Mouse (Mus musculus) forebrain, embryonic 12.5 days (tissue): ENCODE results near the gene Dlst. TPM values are rescaled to one million over a fixed set of nuclear protein-coding genes. Genes with fewer than 3 reads are reported as not detected.
A peak's percentile ranks its signal among the peaks of the same experiment; 100 is the strongest.
"Not testable (repeated sequence)": the region's sequence is repeated elsewhere in the genome, so short reads cannot be mapped to it uniquely, and the experiment has no call there.

Source experiments
- ATAC-seq: fragments of 200-750 bp; cut with Nextera tagmentation; 2 replicates; pipeline ENCODE4 v1.8.0; 2017; ENCODE audit warnings: moderate TSS enrichment; ENCODE audit not compliant: low FRiP score
- H3K27ac ChIP-seq: fragments of 300-500 bp; sonication (generic); 2 replicates; pipeline ENCODE4 v1.5.1; 2016; ENCODE audit warnings: mild to moderate bottlenecking
- H3K27me3 ChIP-seq: fragments of 300-500 bp; sonication (generic); 2 replicates; pipeline ENCODE4 v1.6.1; 2016; ENCODE audit warnings: mild to moderate bottlenecking
- H3K36me3 ChIP-seq: fragments of 300-500 bp; sonication (generic); replicated peaks from 2 replicates; pipeline ENCODE4 v1.6.1; 2016; ENCODE audit warnings: mild to moderate bottlenecking
- H3K4me1 ChIP-seq: fragments of 300-500 bp; sonication (generic); 2 replicates; pipeline ENCODE4 v1.6.1; 2016
- H3K4me2 ChIP-seq: fragments of 300-500 bp; sonication (generic); 2 replicates; pipeline ENCODE4 v1.6.1; 2016; ENCODE audit warnings: mild to moderate bottlenecking, moderate library complexity
- H3K4me3 ChIP-seq: fragments of 300-500 bp; sonication (generic); replicated peaks from 2 replicates; pipeline ENCODE4 v1.5.1; 2016; ENCODE audit warnings: mild to moderate bottlenecking
- H3K9ac ChIP-seq: fragments of 300-500 bp; sonication (generic); 2 replicates; pipeline ENCODE4 v1.6.1; 2016; ENCODE audit warnings: mild to moderate bottlenecking
- H3K9me3 ChIP-seq: fragments of 300-500 bp; sonication (generic); 2 replicates; pipeline ENCODE4 v1.6.1; 2016
- WGBS: fragments of 180-500 bp; shearing (Covaris S2); methylation state at CpG from one replicate; pipeline ENCODE4 v1.1.7; 2016; 5-methylcytosine and 5-hydroxymethylcytosine counted together
- polyA plus RNA-seq: library from polyadenylated mRNA; unstranded; fragments of >200 nt; fragmentation: Nextera tagmentation; extraction: Ambion mirVana; gene quantifications from 2 replicates; pipeline ENCODE4 v1.2.1, GENCODE M21; 2016

Gene Dlst
- polyA plus RNA-seq, 1 experiment from 2014 or later = 109 TPM

DNA sequence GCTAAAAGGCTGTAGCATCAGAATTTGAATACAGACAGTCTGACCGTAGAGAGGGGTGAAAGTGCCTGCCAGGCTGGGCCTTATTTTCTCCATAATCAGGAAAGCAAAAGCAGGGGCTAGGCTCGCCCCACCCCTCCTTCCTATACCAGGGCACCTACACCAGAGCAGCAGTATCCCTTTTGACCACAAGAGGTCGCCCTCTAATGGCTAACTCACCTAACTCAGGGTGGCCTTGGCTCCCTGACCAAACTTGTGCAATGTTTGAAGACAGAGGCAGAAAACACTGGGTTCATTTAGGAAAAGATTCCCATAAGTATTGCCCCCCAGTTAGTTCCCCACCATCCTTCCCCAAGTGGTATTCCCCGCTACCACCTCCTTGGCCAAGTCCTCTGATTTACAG is 32.2 kb downstream of the Dlst start:
- Histone ChIP-seq H3K9me3 (no peaks in the 10 kb centered on the region), H3K4me1 (no peaks in the 10 kb centered on the region), H3K36me3 (no peaks in the 10 kb centered on the region), H3K27me3 (peaks cover 21% of the 10 kb centered on the region), H3K9ac (no peak overlapping the region), H3K27ac (no peak overlapping the region), H3K4me3 (no peak overlapping the region), H3K4me2 (no peak overlapping the region)
- 15% methylated on average over 4 of the region's 4 CpGs for WGBS
- ATAC-seq = peak; percentile 67; the same call in 1 of the 2 replicates

DNA sequence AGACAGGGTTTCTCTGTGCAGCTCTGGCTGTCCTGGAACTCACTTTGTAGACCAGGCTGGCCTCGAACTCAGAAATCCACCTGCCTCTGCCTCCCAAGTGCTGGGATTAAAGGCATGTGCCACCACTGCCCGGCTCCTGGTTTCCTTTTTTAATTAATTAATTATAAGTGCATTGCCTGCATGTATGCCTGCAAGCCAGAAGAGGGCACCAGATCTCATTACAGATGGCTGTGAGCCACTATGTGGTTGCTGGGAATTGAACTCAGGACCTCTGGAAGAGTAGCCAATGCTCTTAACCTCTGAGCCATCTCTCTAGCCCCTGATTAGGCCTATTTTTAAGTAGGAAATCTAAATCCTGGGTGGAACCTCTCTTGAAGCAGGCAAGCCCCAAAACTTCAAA is 33.6 kb downstream of the Dlst start:
- not testable (repeated sequence) for H3K9ac ChIP-seq, H3K4me3 ChIP-seq, H3K27ac ChIP-seq, H3K4me1 ChIP-seq, ATAC-seq, H3K4me2 ChIP-seq, H3K36me3 ChIP-seq, H3K9me3 ChIP-seq
- 68% methylated on average over 2 of the region's 2 CpGs for WGBS
- peaks cover 18% of the 10 kb centered on the region for H3K27me3 ChIP-seq

DNA sequence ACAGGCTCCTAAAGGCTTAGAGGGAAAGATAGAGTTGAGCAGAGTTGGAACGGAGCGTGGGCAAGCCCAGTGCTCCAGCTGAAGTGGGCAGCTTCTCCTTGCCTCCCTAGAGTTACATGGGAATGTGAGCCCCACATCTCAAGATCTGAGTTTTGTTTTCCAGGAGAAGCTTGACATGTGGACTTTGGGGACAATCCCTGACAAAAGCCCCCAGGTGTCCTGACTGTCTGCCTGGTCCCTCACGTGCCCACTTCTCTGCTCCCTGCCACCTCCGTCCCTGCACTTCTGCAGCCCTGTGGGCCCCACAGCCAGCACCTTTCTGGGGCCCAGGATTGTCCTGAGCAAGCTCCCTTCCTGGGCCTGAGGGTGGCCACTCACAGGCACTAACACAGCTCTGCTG is 34.2 kb downstream of the Dlst start:
- no peak for ATAC-seq
- 92% methylated on average over 4 of the region's 4 CpGs for WGBS
- H3K4me2 ChIP-seq = no peak overlapping the region
- no peaks in the 10 kb centered on the region for H3K9me3 ChIP-seq
- no peaks in the 10 kb centered on the region for H3K36me3 ChIP-seq
- H3K27me3 ChIP-seq = peaks cover 20% of the 10 kb centered on the region
- H3K27ac ChIP-seq = no peak overlapping the region
- no peaks in the 10 kb centered on the region for H3K4me1 ChIP-seq
- H3K9ac ChIP-seq = no peak overlapping the region
- no peak overlapping the region for H3K4me3 ChIP-seq

DNA sequence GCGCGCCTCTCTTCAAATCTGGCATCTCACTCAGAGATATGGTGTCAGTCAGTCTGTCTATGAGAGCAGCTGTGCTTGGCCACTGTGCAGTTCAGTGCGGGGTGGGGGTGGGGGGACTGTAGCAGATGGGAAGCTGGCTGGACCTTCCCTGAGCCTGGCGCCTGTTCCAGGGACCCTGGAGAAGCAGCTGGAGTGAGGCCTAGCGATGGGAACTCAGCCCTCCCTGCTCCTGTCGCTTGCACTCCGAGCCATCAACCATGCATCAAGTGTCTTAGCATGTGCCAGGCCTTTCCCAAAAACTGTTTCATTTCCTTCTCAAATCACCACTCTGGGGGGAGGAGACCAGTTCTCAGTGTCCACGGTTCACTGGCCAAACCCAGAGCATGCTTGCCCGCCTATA is 35.0 kb downstream of the Dlst start:
- H3K9ac ChIP-seq = no peak overlapping the region
- no peak overlapping the region for H3K4me3 ChIP-seq
- no peaks in the 10 kb centered on the region for H3K36me3 ChIP-seq
- H3K27ac ChIP-seq = no peak overlapping the region; the same call in 1 of the 2 replicates
- H3K4me1 ChIP-seq = peaks cover 5% of the 10 kb centered on the region; the same call in 1 of the 2 replicates
- peaks cover 22% of the 10 kb centered on the region for H3K27me3 ChIP-seq
- H3K9me3 ChIP-seq = no peaks in the 10 kb centered on the region
- ATAC-seq = no peak
- 78% methylated on average over 9 of the region's 9 CpGs for WGBS
- no peak overlapping the region for H3K4me2 ChIP-seq

DNA sequence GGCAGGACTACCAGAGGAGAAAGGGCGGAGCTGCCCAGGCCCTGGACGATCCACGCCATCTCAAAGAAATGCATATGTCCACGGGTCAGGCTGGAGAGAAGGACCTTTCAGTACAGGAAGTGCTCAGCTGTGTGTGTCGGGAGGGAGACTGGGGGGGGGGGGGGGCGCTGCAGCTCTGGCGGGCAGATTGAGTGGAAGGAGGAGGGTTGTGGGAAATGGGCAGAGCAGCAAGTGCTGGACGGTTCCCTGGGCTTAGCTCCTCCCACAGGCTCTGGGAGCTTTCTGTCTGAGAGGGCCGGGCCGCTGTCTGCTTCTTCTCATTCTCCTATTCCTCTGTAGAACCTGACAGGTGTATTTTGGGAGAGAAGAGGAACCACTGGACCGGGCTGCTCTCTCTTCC is 35.7 kb downstream of the Dlst start:
- 41% methylated on average over 6 of the region's 11 CpGs for WGBS
- ATAC-seq = no peak

DNA sequence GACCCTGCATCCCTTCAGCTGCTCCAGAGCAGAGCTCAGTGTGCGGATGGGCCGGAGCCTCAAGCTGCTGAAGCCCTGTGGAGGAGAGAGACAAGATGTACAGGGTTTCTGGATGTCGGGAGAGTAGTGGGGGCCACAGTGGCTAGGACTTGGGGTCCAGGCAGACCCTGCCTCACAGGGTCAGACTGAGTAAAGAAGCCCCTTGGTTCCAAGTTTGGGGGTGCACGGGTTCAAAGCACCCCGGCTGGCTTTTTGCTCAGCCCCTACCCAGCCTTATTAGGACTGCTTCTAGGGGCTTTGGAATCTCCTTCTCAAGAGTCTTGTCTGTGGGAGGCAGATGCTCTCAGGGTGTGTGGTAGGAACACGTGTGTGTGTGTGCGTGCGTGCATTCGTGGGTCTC is 36.2 kb downstream of the Dlst start:
- no peak overlapping the region for H3K4me2 ChIP-seq
- H3K9ac ChIP-seq = no peak overlapping the region
- no peak for ATAC-seq
- peaks cover 11% of the 10 kb centered on the region for H3K4me1 ChIP-seq
- H3K4me3 ChIP-seq = no peak overlapping the region
- H3K9me3 ChIP-seq = no peaks in the 10 kb centered on the region
- WGBS = 75% methylated on average over 9 of the region's 9 CpGs
- H3K27me3 ChIP-seq = peaks cover 33% of the 10 kb centered on the region
- H3K36me3 ChIP-seq = no peaks in the 10 kb centered on the region
- no peak overlapping the region for H3K27ac ChIP-seq

More for the DNA sequence above, 35.7 kb downstream of the Dlst start:
- H3K4me1 ChIP-seq = peaks cover 11% of the 10 kb centered on the region
- H3K4me3 ChIP-seq = no peak overlapping the region
- H3K9me3 ChIP-seq = no peaks in the 10 kb centered on the region
- H3K27me3 ChIP-seq = peaks cover 29% of the 10 kb centered on the region
- H3K27ac ChIP-seq = no peak overlapping the region
- H3K9ac ChIP-seq = no peak overlapping the region
- no peak overlapping the region for H3K4me2 ChIP-seq
- no peaks in the 10 kb centered on the region for H3K36me3 ChIP-seq

DNA sequence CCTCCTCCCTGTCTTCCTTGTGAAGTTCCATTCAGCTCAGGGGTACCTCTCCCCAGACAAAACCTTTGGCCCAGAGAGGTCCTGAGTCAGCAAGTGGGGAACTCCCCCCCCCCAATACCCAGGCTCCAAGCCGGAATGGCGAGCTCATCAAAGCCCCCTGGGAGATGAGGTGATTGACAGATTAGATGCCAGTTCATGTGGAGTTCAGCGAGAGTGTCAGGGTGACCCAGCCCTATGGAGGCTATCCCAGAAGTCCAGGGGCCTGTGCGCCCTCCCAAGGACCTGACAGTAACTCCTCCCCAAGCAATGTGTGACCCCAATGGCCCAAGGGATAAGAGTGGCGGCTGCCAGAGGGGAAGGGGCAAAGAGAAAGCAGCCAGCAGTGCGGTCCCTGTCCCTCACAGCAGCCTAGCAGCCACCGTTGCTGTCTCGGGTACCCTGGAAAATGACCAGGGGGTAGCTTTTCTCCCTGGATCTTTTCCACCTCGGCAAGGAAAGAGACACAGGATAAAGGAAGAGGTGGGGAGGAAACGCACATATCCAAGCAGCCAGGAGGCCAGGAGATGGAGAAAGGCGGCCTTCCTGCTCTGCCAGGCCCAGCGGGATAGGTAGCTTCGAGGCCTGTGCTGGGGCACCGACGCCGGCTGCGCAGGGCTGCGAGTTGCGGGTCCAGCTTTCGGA is 39.8 kb downstream of the Dlst start:
- no peaks in the 10 kb centered on the region for H3K36me3 ChIP-seq
- no peak overlapping the region for H3K27ac ChIP-seq
- peaks cover 11% of the 10 kb centered on the region for H3K4me1 ChIP-seq
- H3K27me3 ChIP-seq = peaks cover 37% of the 10 kb centered on the region
- peak overlapping the region; percentile 40 for H3K4me3 ChIP-seq
- WGBS = 9% methylated on average over 20 of the region's 20 CpGs
- H3K4me2 ChIP-seq = peak overlapping the region; percentile 58
- no peak for ATAC-seq
- H3K9ac ChIP-seq = peak overlapping the region; percentile 48
- H3K9me3 ChIP-seq = no peaks in the 10 kb centered on the region

DNA sequence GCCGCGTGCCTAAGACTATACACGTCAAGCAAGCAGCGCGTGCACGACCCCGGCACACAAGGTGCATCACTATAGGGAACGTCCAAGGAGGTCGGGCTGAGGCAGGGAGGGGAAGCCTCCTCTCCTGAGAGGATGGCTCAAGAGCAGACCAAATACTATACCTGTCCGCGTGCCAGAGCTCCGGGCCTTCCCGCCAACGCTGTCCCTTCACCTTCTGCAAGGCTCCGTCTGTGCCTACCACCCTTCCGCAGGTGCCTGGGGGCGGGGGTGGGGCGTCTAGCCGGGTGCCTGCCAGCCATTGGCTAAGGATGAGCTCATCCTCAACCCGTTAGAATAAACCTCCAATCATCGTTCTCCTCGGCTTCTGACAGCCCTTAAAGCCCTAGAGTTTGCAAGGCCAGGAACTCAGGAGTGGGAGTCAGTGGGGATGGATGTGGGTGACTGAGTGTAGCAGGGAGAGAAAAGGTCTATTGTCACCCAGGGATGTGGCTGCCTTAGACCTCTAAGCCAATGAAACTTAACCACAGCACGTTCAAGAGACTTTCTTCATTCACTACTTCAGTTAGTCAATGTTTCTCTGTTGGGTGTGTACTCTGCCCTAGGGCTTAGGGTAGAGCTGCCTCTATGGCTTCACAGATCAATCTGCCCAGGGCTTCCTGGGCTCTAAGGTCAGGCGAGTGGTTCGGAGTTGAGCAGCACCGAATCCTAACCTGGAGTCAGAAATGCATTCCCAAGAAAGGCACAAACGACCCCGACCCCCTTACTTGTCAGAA is 40.6 kb downstream of the Dlst start, which contains the start of gene Rps6kl1:
TSS of gene Rps6kl1 (minus strand) at position 263 of the 773 bp plus-strand sequence.
- peak; percentile 94 for ATAC-seq
- 18% methylated on average over 28 of the region's 28 CpGs for WGBS
- no peak within 1 kb of the TSS for H3K27ac ChIP-seq

DNA sequence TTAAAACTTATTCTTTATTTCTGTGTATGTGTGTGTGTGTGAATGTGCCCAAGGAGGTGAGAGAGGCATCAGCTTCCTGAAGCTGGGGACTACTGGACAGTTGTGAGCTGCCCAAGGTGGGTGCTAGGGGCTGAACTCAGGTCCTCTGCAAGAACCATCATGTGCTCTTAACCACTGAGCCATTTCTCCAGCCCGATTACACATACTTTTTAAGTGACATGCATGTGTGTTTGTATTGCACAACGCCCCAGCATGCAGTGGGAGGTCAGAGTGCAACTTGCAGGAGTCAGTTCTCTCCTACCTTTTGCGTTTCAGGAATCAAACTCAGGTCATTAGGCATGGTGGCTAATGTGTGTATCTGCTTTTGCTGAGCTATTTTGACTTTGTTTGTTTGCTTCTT is 42.4 kb downstream of the Dlst start:
- 84% methylated on average over 3 of the region's 3 CpGs for WGBS
- Histone ChIP-seq H3K9me3 (no peaks in the 10 kb centered on the region), H3K4me2 (no peak overlapping the region), H3K36me3 (no peaks in the 10 kb centered on the region), H3K27ac (no peak overlapping the region), H3K4me1 (peaks cover 11% of the 10 kb centered on the region), H3K4me3 (no peak overlapping the region), H3K9ac (no peak overlapping the region), H3K27me3 (peaks cover 28% of the 10 kb centered on the region)
- ATAC-seq = no peak

More for the DNA sequence above, 40.6 kb downstream of the Dlst start, which contains the start of gene Rps6kl1:
- Histone ChIP-seq H3K4me2 (peak within 1 kb of the TSS; percentile 58), H3K4me1 (peaks cover 11% of the 10 kb centered on the region), H3K9ac (peak within 1 kb of the TSS; percentile 48), H3K27me3 (peaks cover 37% of the 10 kb centered on the region), H3K36me3 (no peaks in the 10 kb centered on the region), H3K4me3 (peak within 1 kb of the TSS; percentile 40), H3K9me3 (no peaks in the 10 kb centered on the region)

DNA sequence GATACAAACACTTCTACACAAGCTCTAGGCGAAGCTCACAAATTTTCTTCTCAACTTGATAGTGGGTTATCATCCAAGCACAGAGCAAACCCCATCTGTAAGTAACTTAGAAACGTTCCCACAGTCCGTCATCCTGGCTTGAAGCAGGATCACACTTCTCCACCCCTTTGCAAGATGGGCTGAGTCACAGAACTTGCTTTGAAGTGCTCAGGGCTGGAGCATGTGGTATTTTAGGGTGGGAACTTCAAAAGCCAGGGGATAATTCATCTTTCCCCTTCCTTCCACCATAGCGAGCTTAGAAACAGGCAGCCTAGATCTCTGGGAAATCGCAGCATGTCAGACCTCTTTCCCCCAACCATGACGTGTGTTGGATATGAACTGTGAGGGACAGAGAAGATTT is 45.7 kb downstream of the Dlst start:
- ATAC-seq = no peak
- Histone ChIP-seq H3K36me3 (no peaks in the 10 kb centered on the region), H3K27ac (no peak overlapping the region), H3K4me2 (no peak overlapping the region), H3K4me1 (no peaks in the 10 kb centered on the region), H3K9me3 (no peaks in the 10 kb centered on the region), H3K9ac (no peak overlapping the region), H3K4me3 (no peak overlapping the region), H3K27me3 (peaks cover 9% of the 10 kb centered on the region)
- 77% methylated on average over 6 of the region's 6 CpGs for WGBS

DNA sequence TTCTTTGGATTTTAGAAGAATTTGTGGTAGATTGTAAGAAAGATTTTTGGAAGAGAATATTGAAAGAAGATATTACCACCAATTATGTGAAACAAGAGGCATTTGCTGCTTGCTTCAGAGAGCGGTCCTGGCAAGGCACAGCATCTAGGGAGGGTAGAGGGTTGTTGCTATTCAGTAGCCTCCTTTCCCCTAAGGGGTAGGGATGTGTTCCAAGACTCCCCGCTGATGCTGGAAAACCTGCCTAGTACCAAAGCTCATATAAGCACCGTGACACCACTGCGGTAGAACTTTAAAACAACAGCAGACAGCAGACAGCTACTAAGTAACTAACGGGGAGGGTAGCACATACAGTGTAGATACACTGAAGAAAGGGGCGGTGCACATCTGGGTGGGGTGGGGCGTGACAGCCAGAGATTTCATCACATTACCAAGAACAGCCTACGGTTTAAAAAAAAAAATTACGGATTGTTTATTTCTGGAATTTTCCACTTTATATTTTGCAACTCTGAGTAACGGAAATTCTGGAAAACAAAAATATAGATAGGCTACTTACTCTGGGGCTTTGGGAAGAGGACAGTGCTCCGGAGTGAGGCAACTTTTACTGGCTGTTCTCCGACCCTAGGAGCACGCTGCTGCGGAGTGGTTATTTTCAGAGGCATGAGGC is 47.3 kb downstream of the Dlst start:
- Histone ChIP-seq H3K36me3 (no peaks in the 10 kb centered on the region), H3K4me1 (no peaks in the 10 kb centered on the region), H3K4me3 (no peak overlapping the region), H3K4me2 (no peak overlapping the region), H3K9ac (no peak overlapping the region), H3K27me3 (0 out of 2 replicates have a peak, but pooled peaks cover 2% of the 10 kb centered on the region), H3K9me3 (no peaks in the 10 kb centered on the region), H3K27ac (no peak overlapping the region)
- WGBS = 84% methylated on average over 14 of the region's 14 CpGs
- ATAC-seq = no peak

DNA sequence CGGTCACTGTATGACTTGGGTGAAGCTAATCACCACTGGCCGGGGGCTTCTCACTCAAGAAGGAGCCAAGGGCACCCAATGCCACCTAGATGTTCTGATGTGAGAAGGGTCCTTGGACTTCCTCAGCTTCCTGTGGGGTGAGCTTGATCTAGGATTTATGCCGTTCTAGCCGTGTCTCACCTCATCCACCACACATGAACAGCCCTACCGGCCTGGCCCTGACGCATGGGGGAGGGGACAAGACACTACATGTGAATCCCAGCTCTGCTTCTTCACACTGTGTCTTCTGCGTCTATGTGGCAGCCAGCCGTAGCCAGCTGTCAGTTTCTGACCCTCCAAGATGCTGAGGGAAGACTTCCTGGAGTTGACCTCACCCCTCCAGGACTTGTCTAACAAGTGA is 48.2 kb downstream of the Dlst start:
- no peaks in the 10 kb centered on the region for H3K27me3 ChIP-seq
- ATAC-seq = no peak
- H3K9me3 ChIP-seq = no peaks in the 10 kb centered on the region
- H3K4me3 ChIP-seq = no peak overlapping the region
- H3K36me3 ChIP-seq = no peaks in the 10 kb centered on the region
- no peak overlapping the region for H3K9ac ChIP-seq
- no peak overlapping the region for H3K4me2 ChIP-seq
- H3K4me1 ChIP-seq = no peaks in the 10 kb centered on the region
- 90% methylated on average over 8 of the region's 8 CpGs for WGBS
- H3K27ac ChIP-seq = no peak overlapping the region
